Mouse (Mus musculus): ENCODE results near the gene Mob3b. TPM values are rescaled to one million over a fixed set of nuclear protein-coding genes. Genes with fewer than 3 reads are reported as not detected.

Mob3b gene
- total RNA-seq, 2 experiments from 2014 or later: 2.0 to 4.0 TPM

Other genes starting within 250 kb of the Mob3b start
- not detected for gene Ifnk, start 5.4 kb downstream of the Mob3b start, total RNA-seq (2021)
- 10 to 100 TPM; 33.6 to 33.7 TPM for gene C9orf72, start 68.7 kb upstream of the Mob3b start, total RNA-seq (2021)

Data from left cerebral cortex, postnatal 10 days (tissue).